In the genomic region with DNA sequence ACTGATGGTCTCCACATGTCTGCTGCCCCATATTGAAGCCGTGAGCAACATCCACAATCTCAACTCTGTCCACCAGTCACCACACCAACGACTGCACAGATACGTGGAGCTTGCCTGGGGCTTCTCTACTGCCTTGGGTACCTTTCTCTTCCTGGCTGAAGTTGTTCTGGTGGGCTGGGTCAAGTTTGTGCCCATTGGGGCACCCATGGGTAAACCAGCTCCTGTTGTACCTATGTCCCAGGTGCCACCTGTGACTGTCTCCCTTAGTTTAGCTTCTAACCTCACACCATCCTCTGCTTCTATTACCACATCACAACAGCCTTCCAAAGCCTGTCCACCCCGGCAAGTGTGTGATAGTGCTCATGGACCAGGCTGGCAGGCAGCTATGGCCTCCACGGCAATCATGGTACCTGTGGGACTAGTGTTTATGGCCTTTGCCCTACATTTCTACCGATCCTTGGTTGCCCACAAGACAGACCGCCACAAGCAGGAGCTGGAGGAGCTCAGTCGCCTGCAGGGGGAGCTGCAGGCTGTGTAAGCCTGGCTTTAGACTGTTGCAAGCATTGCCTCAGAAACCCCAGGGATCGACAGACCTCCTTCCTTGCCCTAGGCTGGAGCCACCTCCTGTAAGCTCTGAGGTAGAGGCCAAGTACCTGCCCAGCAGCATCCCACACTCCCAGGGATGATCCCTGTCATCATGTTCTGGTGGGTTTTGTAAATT, we compare ENCODE assay signal across 8 mouse cellular contexts. TPM values are rescaled to one million over a fixed set of nuclear protein-coding genes. Genes with fewer than 3 reads are reported as not detected.
A peak's percentile ranks its signal among the peaks of the same experiment; 100 is the strongest.
DNase-seq lines count a peak whose midpoint lies in the region; ATAC-seq lines count a peak whose summit lies in the region.

No protein-coding gene starts in this region.

- peaks cover 44% of the 10 kb centered on the region for H3K4me1 ChIP-seq in neural tube, embryonic 15.5 days

- no peak for ATAC-seq in neural tube, embryonic 15.5 days (ENCODE audit: low FRiP score)
- ATAC-seq in common myeloid progenitor, adult 5-6 weeks (replicated peaks; ENCODE audit: low read depth, poor library complexity, severe bottlenecking), result peak; percentile 30

- no peaks in the 10 kb centered on the region for H3K9me3 ChIP-seq in neural tube, embryonic 15.5 days (replicated peaks)

- intact Hi-C loops in left cerebral cortex, postnatal 4 days (cut with DNase I), result no loop called here

- H3K9ac ChIP-seq in neural tube, embryonic 15.5 days (replicated peaks), result no peak overlapping the region

- no peaks in the 10 kb centered on the region for H3K27me3 ChIP-seq in neural tube, embryonic 15.5 days (replicated peaks)

- WGBS in neural tube, embryonic 15.5 days, result 40% methylated on average over 9 of the region's 9 CpGs

- H3K36me3 ChIP-seq in neural tube, embryonic 15.5 days, result peaks cover under 1% of the 10 kb centered on the region; the same call in 1 of the 2 replicates

- DNase-seq in neural tube, embryonic 10.5 days (ENCODE audit: extremely low spot score, low spot score), result peak; percentile 57
- peak; percentile 95 for DNase-seq in ZHBTc4 (ENCODE audit: low read depth, low spot score)
- peak; percentile 81 for DNase-seq in heart, postnatal 4 days
- peak; percentile 71 for DNase-seq in left cerebral cortex, postnatal 4 days
- DNase-seq in naive thymus-derived CD4-positive, alpha-beta T cell, adult 2 months (ENCODE audit: low read depth), result peak; percentile 90
- DNase-seq in thymus, postnatal 36 days, result peak; percentile 77

- H3K4me2 ChIP-seq in neural tube, embryonic 15.5 days, result no peak overlapping the region

- no peak overlapping the region for H3K4me3 ChIP-seq in neural tube, embryonic 15.5 days (replicated peaks)

- no peak overlapping the region for H3K27ac ChIP-seq in neural tube, embryonic 15.5 days (replicated peaks)

RNA-seq across cellular contexts. Expression of a gene that starts 2.6 kb away (rescaled TPM):
- 17.8 and 19.5 TPM in 2 replicates for polyA plus RNA-seq in neural tube, embryonic 15.5 days (2015; fragmentation: Nextera tagmentation; extraction: Ambion mirVana)
- total RNA-seq in common myeloid progenitor, adult 5-6 weeks (2017), result 15.1 and 16.6 TPM in 2 replicates
- 10 to 100 TPM; 30.8 to 32.0 TPM for total RNA-seq in heart, postnatal 4 days (2021)
- 10 to 100 TPM; 46.2 to 47.4 TPM for total RNA-seq in left cerebral cortex, postnatal 4 days (2021)

RNA-seq across cellular contexts. Expression of a gene that starts 4.2 kb away (rescaled TPM):
- polyA plus RNA-seq in neural tube, embryonic 15.5 days (2015; fragmentation: Nextera tagmentation; extraction: Ambion mirVana), result 8.6 and 13.5 TPM in 2 replicates
- 24.5 and 40.6 TPM in 2 replicates for total RNA-seq in common myeloid progenitor, adult 5-6 weeks (2017)
- 10 to 100 TPM; 14.7 to 14.8 TPM for total RNA-seq in heart, postnatal 4 days (2021)
- 10 to 100 TPM; 14.2 to 15.1 TPM for total RNA-seq in left cerebral cortex, postnatal 4 days (2021)

RNA-seq across cellular contexts. Expression of a gene that starts 11.6 kb away (rescaled TPM):
- not detected in 2 replicates for polyA plus RNA-seq in neural tube, embryonic 15.5 days (2015; fragmentation: Nextera tagmentation; extraction: Ambion mirVana)
- total RNA-seq in common myeloid progenitor, adult 5-6 weeks (2017), result 1.4 TPM in 1 of 2 replicates, not detected in the other
- 1 to 10 TPM; 3.0 to 3.2 TPM for total RNA-seq in heart, postnatal 4 days (2021)
- total RNA-seq in left cerebral cortex, postnatal 4 days (2021), result 1 to 10 TPM; 2.2 to 3.1 TPM

RNA-seq across cellular contexts. Expression of a gene that starts 26.6 kb away (rescaled TPM):
- 9.8 and 11.6 TPM in 2 replicates for polyA plus RNA-seq in neural tube, embryonic 15.5 days (2015; fragmentation: Nextera tagmentation; extraction: Ambion mirVana)
- total RNA-seq in common myeloid progenitor, adult 5-6 weeks (2017), result 36.7 and 52.3 TPM in 2 replicates
- total RNA-seq in heart, postnatal 4 days (2021), result 10 to 100 TPM in 1 of 2 experiments, 1 to 10 TPM in 1; 9.6 to 10.3 TPM
- 1 to 10 TPM; 3.3 to 5.8 TPM for total RNA-seq in left cerebral cortex, postnatal 4 days (2021)

RNA-seq across cellular contexts. Expression of a gene that starts 29.5 kb away (rescaled TPM):
- 6.9 and 8.7 TPM in 2 replicates for polyA plus RNA-seq in neural tube, embryonic 15.5 days (2015; fragmentation: Nextera tagmentation; extraction: Ambion mirVana)
- 14.6 and 21.4 TPM in 2 replicates for total RNA-seq in common myeloid progenitor, adult 5-6 weeks (2017)
- total RNA-seq in heart, postnatal 4 days (2021), result 1 to 10 TPM; 6.0 TPM
- total RNA-seq in left cerebral cortex, postnatal 4 days (2021), result 100 to 1,000 TPM; 143 to 148 TPM
